Mouse (Mus musculus): ENCODE data around the gene Mettl16.
"Not testable (repeated sequence)": the region's sequence is repeated elsewhere in the genome, so short reads cannot be mapped to it uniquely, and the experiment has no call there.

Mettl16 gene

DNA sequence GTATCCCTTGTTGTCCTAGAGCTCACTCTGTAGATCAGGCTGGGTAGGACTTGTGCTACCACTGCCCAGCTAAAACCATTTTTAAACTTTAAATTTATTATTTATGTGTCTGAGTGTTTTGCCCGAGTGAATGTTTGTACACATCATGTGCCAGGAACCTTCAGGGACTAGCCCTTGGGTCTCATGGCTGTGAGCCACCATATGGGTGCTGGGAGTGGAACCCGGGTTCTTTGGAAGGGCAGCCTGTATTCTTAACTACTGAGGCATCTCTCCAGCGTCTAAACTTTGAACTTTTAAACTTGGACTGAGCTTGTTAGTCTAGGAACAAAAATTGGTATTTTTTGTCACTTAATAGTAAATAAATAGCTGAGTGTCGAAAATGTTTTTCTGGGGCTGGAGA is 22.2 kb downstream of the Mettl16 start:
- no peak for DNase-seq

- no peak for DNase-seq
Measured at GRCm38 (mm10) chr11:74800658-74801057, 30.0 kb downstream of the Mettl16 start.

GRCm38 (mm10) chr11:74804081-74804627 is 33.5 kb downstream of the Mettl16 start:
- DNase-seq, result no peak

DNA sequence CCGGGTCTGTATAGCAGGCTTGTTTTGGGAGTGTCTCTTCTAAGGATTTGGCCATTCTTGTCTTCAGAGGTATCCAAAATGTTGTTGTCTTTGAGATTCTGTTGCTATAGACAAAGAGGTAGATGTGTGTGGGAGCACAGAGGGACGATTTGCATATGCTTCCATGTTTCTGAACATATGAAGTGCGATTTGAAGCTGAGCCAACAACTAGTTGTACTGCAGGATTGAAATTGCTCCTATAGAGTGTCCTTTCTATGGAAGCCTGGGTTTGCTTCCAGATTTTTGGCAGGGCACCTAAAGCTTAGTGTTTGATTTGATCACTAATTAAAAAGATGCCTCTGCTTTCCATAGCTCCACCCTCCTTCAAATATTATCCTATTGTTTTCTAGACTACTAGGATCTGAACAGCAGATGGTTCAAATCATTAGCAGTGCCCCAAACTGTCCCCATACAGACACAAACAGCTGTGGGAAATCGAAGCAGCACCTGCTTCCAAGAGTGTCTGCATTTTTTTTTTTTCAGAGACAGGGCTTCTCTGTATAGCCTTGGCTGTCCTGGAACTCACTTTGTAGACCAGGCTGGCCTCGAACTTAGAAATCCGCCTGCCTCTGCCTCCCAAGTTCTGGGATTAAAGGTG is 36.7 kb downstream of the Mettl16 start:
- DNase-seq, result peak; percentile 35

DNA sequence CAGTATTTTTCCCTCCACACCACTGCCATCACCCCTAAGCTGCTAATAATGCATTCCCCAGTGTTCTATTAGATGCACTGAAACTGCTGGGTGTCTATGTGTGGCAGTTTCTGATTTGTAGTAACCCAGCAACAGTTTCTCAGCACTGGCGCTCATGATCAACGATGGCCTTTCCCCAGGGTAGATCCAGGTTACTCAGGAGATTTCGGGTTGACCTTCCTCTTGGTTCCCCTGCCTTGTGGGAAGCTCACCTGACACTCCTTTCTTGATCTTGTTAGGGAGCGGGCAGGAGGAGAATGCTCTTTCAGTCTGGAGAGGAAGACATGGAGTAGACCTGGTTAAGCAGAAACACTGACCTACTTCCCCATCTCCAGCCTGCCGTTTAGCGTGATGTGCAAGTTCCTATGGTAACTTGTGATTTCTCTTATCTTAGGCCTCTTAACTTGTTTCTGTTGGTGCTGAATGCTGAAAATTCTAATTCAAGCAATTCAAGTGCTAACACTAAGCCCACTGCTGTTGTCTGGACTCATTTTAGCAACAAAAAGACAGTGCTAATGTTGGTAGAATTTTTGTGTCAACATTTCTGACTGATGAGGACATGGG is 37.7 kb downstream of the Mettl16 start:
- no peak for DNase-seq

DNA sequence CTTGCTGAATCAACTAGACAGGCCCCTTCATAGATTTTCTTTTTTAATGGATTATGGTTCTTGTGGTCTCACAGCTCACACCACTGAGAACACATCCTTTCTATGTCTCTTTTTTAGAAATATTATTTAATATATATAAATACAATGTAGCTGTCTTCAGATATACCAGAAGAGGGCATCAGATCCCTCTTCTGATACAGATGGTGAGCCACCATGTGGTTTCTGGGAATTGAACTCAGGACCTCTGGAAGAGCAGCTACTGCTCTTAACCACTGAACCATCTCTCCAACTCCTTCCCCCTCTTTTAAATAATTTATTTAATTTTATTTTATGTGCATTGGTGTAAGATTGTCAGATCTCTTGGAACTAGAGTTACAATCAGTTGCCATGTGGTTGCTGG is 39.5 kb downstream of the Mettl16 start:
- DNase-seq, result no peak

GRCm38 (mm10) chr11:74811027-74811426 is 40.4 kb downstream of the Mettl16 start:
- not testable (repeated sequence) for DNase-seq

DNA sequence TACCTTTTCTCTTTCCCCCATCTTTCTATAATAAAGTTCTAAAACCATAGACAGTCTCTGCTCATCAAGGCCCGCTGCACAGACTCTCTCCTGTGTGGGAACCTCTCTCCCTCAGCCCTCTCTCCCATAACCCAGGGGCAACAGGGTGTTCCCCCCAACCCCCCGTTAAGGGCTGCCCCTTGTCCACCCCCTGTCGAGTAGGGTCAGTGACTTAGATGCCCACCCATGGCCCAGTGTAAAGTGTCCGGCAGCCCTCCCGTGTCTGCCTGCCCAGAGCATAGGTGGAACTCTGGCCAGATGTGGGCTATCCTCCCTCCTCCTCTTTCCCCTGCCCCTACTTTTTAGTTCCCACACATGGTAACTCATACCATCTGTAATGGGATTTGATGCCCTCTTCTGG is 40.9 kb downstream of the Mettl16 start:
- no peak for DNase-seq

DNA sequence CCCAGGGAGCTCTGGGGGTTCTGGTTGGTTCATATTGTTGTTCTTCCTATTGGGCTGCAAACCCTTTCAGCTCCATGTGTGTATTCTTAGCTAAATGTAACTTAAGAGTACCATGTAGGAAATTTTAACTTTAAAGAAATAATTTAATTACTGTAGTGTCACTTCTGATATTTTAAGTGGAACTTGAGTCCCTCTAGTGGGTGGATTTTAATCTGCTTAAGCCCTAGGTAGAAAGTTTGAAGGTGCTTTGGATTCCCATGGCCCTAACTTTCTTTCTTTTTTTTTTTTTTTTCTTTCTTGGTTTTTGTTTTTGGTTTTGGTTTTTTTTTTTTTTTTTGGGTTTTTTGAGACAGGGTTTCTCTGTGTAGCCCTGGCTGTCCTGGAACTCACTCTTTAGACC is 45.2 kb downstream of the Mettl16 start:
- DNase-seq, result no peak

DNA sequence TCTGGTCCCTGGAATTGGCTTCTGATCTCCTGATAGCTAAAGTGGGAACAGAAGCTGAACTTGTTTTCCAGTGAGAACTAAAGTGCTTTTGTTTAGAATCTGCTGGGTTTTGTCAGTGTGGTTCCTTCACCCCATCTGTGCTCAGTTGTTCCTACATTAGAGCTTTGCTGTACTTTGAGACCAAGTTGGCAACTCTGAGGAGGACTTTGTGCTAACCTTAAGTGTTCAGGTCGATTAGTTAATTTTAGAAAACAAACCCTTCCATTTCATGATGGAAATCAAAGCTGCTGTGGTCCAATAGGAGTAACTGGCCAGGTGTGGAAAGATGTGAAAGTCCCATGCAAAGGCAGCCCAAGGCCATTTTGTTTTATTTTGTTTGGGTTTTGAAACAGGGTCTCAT is 50.3 kb downstream of the Mettl16 start:
- no peak for DNase-seq

GRCm38 (mm10) chr11:74821463-74821862 is 50.8 kb downstream of the Mettl16 start:
- peak; percentile 41 for DNase-seq

- no peak for DNase-seq
Measured at GRCm38 (mm10) chr11:74822746-74823440, 52.3 kb downstream of the Mettl16 start.

- no peak for DNase-seq
Measured at GRCm38 (mm10) chr11:74826151-74826550, 55.5 kb downstream of the Mettl16 start.

- no peak for DNase-seq
Measured at GRCm38 (mm10) chr11:74826702-74827101, 56.1 kb downstream of the Mettl16 start.

DNA sequence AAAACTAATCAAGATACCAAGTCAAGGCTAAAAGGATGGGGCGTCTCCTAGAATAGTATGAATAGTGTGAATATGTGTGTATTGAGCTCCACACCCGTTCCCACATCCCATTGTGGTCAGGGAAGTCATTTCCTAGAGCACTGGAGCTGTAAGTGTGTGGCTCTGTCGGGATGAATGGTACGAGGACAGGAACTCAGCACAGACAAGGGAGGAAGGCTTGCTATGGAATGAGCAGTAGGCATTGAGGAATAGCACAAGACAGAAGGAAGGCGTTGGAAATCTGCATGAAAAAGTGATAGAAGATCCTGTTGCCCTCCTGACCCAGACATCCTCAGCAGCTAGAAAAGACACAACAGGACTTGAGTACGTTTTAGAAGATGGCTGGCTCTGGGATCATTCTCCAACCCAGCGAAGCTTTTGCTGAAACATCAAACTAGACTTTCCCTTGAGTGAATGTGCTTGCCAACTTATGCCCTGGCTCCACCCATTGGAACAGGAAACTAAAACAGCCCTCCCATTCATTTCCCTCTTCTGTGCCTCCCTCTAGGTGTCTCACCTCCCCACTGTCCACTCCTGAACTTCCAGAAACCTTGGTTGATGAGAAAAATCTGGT is 57.3 kb downstream of the Mettl16 start:
- DNase-seq, result no peak

DNA sequence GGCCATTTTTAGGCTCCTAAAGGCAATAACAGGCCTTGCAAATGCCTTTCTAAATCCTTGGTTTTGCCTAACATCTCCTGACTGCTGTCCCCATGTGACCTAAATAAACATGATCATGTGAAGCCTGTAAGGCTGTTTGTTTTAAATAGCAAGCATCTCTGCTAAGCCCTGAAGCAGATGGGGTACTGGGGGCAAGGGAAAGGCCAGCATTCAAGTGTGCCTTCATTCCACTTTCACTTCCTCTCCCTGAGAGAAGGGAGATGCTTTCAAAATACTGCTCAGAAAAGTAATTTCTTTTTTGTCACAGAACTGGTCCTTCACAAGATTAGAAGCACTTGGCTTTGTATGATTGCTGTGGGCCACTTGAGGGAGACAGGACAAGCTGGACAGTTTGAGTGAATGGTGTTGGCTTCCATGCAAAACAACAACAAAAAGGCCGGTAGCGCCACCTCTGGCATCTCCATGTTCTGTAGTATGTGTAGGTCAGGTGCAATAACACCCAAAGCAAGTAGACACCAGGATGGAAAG is 57.8 kb downstream of the Mettl16 start:
- no peak for DNase-seq

- DNase-seq, result no peak
Measured at GRCm38 (mm10) chr11:74828965-74829550, 58.4 kb downstream of the Mettl16 start.

GRCm38 (mm10) chr11:74829812-74830211 is 59.2 kb downstream of the Mettl16 start:
- peak; percentile 88 for DNase-seq

DNA sequence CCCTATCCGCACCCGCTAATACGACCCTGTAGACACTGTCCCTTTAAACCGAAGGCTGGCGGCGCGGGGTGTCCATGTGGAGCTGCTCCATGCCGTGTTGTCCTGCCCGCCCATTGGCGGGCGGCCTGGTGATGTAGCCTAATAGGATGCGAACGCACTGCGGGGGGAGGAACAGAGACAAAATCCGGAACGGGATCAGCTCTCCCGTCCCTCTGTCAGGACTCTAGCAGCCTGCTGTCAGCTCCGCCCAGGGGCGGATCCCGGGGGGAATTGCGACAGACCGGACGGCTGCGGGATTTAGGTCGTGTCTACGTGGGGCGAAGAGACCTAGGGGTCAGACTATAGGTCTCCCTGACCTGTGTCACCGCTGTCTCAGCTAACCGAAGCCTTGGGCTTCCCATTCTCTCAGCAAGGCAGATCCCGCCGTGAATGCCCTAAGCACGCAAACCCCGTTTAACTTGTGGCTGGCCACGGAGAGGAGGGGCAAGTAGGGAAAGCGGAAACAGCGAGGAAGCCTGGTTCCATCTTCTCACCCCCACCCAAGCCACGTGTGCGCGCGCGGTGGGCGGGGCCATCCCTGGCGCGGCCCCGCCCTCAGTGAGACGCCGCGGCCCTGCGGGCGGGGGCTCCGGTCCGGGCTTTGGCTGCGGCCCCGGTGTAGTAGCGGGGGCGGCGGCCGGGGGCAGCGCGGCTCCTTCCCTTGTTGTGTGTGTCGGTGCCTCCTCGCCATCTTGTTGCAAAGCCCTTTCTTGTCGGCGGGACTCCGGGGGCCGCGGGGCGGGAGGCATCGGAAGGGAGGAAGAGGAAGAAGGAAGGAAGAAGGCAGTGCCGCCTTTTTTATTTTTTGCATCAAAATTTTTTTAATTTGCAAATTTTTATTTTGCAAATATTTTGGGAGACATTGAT is 59.9 kb downstream of the Mettl16 start, which contains the start of gene Mnt:
Mnt (plus strand) TSS at position 665 of the 906 bp plus-strand sequence.
- peak; percentile 97 for DNase-seq

DNA sequence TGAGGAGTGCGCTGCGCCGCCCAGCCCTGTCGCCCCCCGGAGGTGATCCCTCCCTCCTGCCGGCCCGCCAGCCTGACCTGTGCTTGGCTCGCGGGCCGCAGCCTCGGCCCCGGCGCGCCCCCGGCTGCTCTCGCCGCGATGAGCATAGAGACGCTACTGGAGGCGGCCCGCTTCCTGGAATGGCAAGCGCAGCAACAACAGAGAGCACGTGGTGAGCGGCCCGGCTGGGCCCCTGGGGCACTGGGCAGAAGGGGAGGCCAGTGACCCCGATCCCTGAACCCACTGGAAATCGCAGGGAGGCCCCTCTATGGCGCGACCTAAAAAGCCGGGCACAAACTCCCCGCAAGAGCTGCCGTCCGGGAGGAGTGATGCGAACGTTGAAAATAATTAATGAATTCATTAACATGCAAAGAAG is 60.6 kb downstream of the Mettl16 start:
- peak; percentile 51 for DNase-seq

GRCm38 (mm10) chr11:74831606-74832451 is 61.2 kb downstream of the Mettl16 start:
- peak; percentile 99 for DNase-seq

Data from lung, postnatal 14 days (tissue).